Mouse (Mus musculus): Measurements from ENCODE around the gene Zdhhc14. TPM values are rescaled to one million over a fixed set of nuclear protein-coding genes. Genes with fewer than 3 reads are reported as not detected.

Zdhhc14 gene
- total and polyA plus RNA-seq, 3 experiments = 0.34 to 1.3 (median 0.35) TPM

GRCm38 (mm10) chr17:5493809-5494208 lies 1.5 kb downstream of the Zdhhc14 start:
- dilution Hi-C loops (cut with MboI; ENCODE audit: extremely low pct_ligation_motif_present, extremely low pct_unique_long_range_greater_than_20kb, low sequenced_read_pairs) (no loop called here), in situ Hi-C loops (cut with MboI; ENCODE audit: low pct_ligation_motif_present, low pct_unique_long_range_greater_than_20kb, low sequenced_read_pairs) (no loop called here)
- no peak overlapping the region for H3K27ac ChIP-seq (ENCODE audit: insufficient read depth, low read depth)
- H3K27me3 ChIP-seq (replicated peaks) = peaks cover 23% of the 10 kb centered on the region
- no peaks in the 10 kb centered on the region for H3K36me3 ChIP-seq (replicated peaks in 1 of 2; ENCODE audit: control insufficient read depth in 1 of 2, insufficient read depth in 1 of 2, low read length in 1 of 2)
- H3K9me3 ChIP-seq (replicated peaks; ENCODE audit: low read length) = no peaks in the 10 kb centered on the region
- no peak for DNase-seq (ENCODE audit: extremely low read depth)
- no peaks in the 10 kb centered on the region for H3K79me2 ChIP-seq (replicated peaks; ENCODE audit: control insufficient read depth, extremely low read depth, insufficient read depth, poor library complexity, severe bottlenecking)
- H3K4me2 ChIP-seq (ENCODE audit: insufficient read depth, low read depth, poor library complexity, severe bottlenecking) = peak overlapping the region; percentile 94
- peak overlapping the region in 1 of 3 experiments; percentile 67 for H3K4me3 ChIP-seq (replicated peaks in 1 of 3; ENCODE audit: low read depth in 2 of 3, low read length in 2 of 3, poor library complexity in 1 of 3)
- H3K9ac ChIP-seq (ENCODE audit: insufficient read depth, low read depth) = no peak overlapping the region
- H3K4me1 ChIP-seq (ENCODE audit: control insufficient read depth in 1 of 2, insufficient read depth in 2 of 2) = peaks cover 2 to 13% of the 10 kb centered on the region in 2 experiments; a peak in 2 of 4 replicates
- TF ChIP-seq CHD1 (IDR thresholded peaks at IDR 0.05; ENCODE audit: low read depth, low read length) = no peak
- no peak for TF ChIP-seq JUN (IDR thresholded peaks at IDR 0.05; ENCODE audit: insufficient read depth, low read depth, low read length)
- TF ChIP-seq UBTF (IDR thresholded peaks at IDR 0.05; ENCODE audit: low read depth, low read length) = no peak
- no peak for TF ChIP-seq POLR2AphosphoS2 (IDR thresholded peaks at IDR 0.05; ENCODE audit: low read depth, low read length)
- TF ChIP-seq JUND (conservative IDR thresholded peaks at IDR 0.05; ENCODE audit: low read depth, low read length) = no peak
- no peak for TF ChIP-seq ZKSCAN1 (IDR thresholded peaks at IDR 0.05; ENCODE audit: borderline replicate concordance, low read depth, low read length)
- TF ChIP-seq PAX5 (IDR thresholded peaks at IDR 0.05; ENCODE audit: low read length) = no peak
- TF ChIP-seq TBP (conservative IDR thresholded peaks at IDR 0.05; ENCODE audit: low read depth, low read length) = no peak
- no peak for TF ChIP-seq POLR2A (IDR thresholded peaks at IDR 0.05; ENCODE audit: low read depth, low read length)
- no peak for TF ChIP-seq ZMIZ1 (IDR thresholded peaks at IDR 0.05; ENCODE audit: low read depth, low read length)
- TF ChIP-seq MXI1 (IDR thresholded peaks at IDR 0.05; ENCODE audit: low read depth, low read length) = no peak
- TF ChIP-seq USF2 (conservative IDR thresholded peaks at IDR 0.05; ENCODE audit: low read depth, low read length) = no peak
- no peak for TF ChIP-seq ZC3H11A (IDR thresholded peaks at IDR 0.05; ENCODE audit: low read depth, low read length)
- no peak for TF ChIP-seq E2F4 (IDR thresholded peaks at IDR 0.05; ENCODE audit: insufficient replicate concordance, low read depth, low read length)
- TF ChIP-seq MAFK (IDR thresholded peaks at IDR 0.05; ENCODE audit: insufficient replicate concordance, low read length) = no peak
- TF ChIP-seq NRF1 (IDR thresholded peaks at IDR 0.05; ENCODE audit: low read depth, low read length) = no peak
- no peak for TF ChIP-seq USF1 (IDR thresholded peaks at IDR 0.05; ENCODE audit: low read depth, low read length)
- no peak for TF ChIP-seq GABPA (IDR thresholded peaks at IDR 0.05; ENCODE audit: insufficient replicate concordance, low read depth, low read length)

- dilution Hi-C loops (cut with MboI; ENCODE audit: extremely low pct_ligation_motif_present, extremely low pct_unique_long_range_greater_than_20kb, low sequenced_read_pairs) = no loop called here
- no peak overlapping the region for H3K4me2 ChIP-seq (ENCODE audit: insufficient read depth, low read depth, poor library complexity, severe bottlenecking)
- in situ Hi-C loops (cut with MboI; ENCODE audit: low pct_ligation_motif_present, low pct_unique_long_range_greater_than_20kb, low sequenced_read_pairs) = no loop called here
- peaks cover 2 to 13% of the 10 kb centered on the region in 2 experiments; a peak in 2 of 4 replicates for H3K4me1 ChIP-seq (ENCODE audit: control insufficient read depth in 1 of 2, insufficient read depth in 2 of 2)
- DNase-seq (ENCODE audit: extremely low read depth) = no peak
- H3K27me3 ChIP-seq (replicated peaks) = peaks cover 19% of the 10 kb centered on the region
- no peak overlapping the region for H3K9ac ChIP-seq (ENCODE audit: insufficient read depth, low read depth)
- H3K79me2 ChIP-seq (replicated peaks; ENCODE audit: control insufficient read depth, extremely low read depth, insufficient read depth, poor library complexity, severe bottlenecking) = no peaks in the 10 kb centered on the region
- H3K27ac ChIP-seq (ENCODE audit: insufficient read depth, low read depth) = no peak overlapping the region
- no peaks in the 10 kb centered on the region for H3K36me3 ChIP-seq (replicated peaks in 1 of 2; ENCODE audit: control insufficient read depth in 1 of 2, insufficient read depth in 1 of 2, low read length in 1 of 2)
- H3K4me3 ChIP-seq (replicated peaks in 1 of 3; ENCODE audit: low read depth in 2 of 3, low read length in 2 of 3, poor library complexity in 1 of 3) = no peak overlapping the region
- TF ChIP-seq MAFK (IDR thresholded peaks at IDR 0.05; ENCODE audit: insufficient replicate concordance, low read length) (no peak), ZMIZ1 (IDR thresholded peaks at IDR 0.05; ENCODE audit: low read depth, low read length) (no peak), JUND (conservative IDR thresholded peaks at IDR 0.05; ENCODE audit: low read depth, low read length) (no peak), CTCF (conservative IDR thresholded peaks at IDR 0.05 in 1 of 2, IDR thresholded peaks at IDR 0.05 in 1 of 2; ENCODE audit: low read depth in 2 of 2, low read length in 2 of 2) (no peak), MAX (IDR thresholded peaks at IDR 0.05; ENCODE audit: low read length) (no peak), PAX5 (IDR thresholded peaks at IDR 0.05; ENCODE audit: low read length) (no peak), ETS1 (conservative IDR thresholded peaks at IDR 0.05; ENCODE audit: low read depth, low read length) (no peak), POLR2A (IDR thresholded peaks at IDR 0.05; ENCODE audit: low read depth, low read length) (no peak), UBTF (IDR thresholded peaks at IDR 0.05; ENCODE audit: low read depth, low read length) (no peak), MAZ (IDR thresholded peaks at IDR 0.05; ENCODE audit: low read depth, low read length) (no peak), GABPA (IDR thresholded peaks at IDR 0.05; ENCODE audit: insufficient replicate concordance, low read depth, low read length) (no peak), ZNF384 (IDR thresholded peaks at IDR 0.05; ENCODE audit: low read depth, low read length) (no peak), MXI1 (IDR thresholded peaks at IDR 0.05; ENCODE audit: low read depth, low read length) (no peak)
- H3K9me3 ChIP-seq (replicated peaks; ENCODE audit: low read length) = no peaks in the 10 kb centered on the region
Observed at GRCm38 (mm10) chr17:5494832-5495231, 2.5 kb downstream of the Zdhhc14 start.

Measured in CH12.LX (cell line).